20 mouse cellular contexts compared by ENCODE assay signal in genomic region chr15:9599382-9600087, GRCm38 (mm10).
"Had no signal": no experiment of that assay in that cellular context is flagged by ENCODE, and none has a peak within 500 bp of the region (broad histone marks: within the 10 kb centered on the region; RNA-seq: fewer than 3 reads in every experiment).

No protein-coding gene starts in this region.

- H3K4me2 ChIP-seq: limb, embryonic 13.5 days; lung, embryonic 14.5 days; midbrain, embryonic 13.5 days had no signal

- ATAC-seq: intestine, postnatal 0 days; lung, postnatal 0 days; midbrain, embryonic 13.5 days; midbrain, embryonic 16.5 days had no signal

- H3K36me3 ChIP-seq: limb, embryonic 10.5 days; limb, embryonic 13.5 days; midbrain, embryonic 10.5 days; midbrain, embryonic 13.5 days had no signal

- DNase-seq: kidney, adult 2 months; kidney, postnatal 25 days; layer of hippocampus, adult 9-11 months; lung, embryonic 14.5 days; right cerebral cortex, postnatal 4 days; thymus, adult 18-20 months; thymus, postnatal 36 days had no signal

- H3K9me3 ChIP-seq: limb, embryonic 10.5 days; limb, embryonic 13.5 days; midbrain, embryonic 10.5 days; midbrain, embryonic 13.5 days had no signal

- H3K4me1 ChIP-seq: limb, embryonic 10.5 days; limb, embryonic 13.5 days; midbrain, embryonic 10.5 days; midbrain, embryonic 13.5 days had no signal

- H3K9ac ChIP-seq: limb, embryonic 13.5 days; liver, embryonic 14.5 days; lung, embryonic 14.5 days; midbrain, embryonic 13.5 days had no signal

- H3K27ac ChIP-seq: kidney, postnatal 0 days; layer of hippocampus, adult 2 months; limb, embryonic 10.5 days; limb, embryonic 13.5 days; liver, embryonic 14.5 days; macrophage; midbrain, embryonic 10.5 days; midbrain, embryonic 13.5 days had no signal

- H3K4me3 ChIP-seq: layer of hippocampus, adult 2 months; limb, embryonic 10.5 days; limb, embryonic 13.5 days; megakaryocyte, embryonic 14.5 days; midbrain, embryonic 10.5 days; midbrain, embryonic 13.5 days; myocyte had no signal

- H3K27me3 ChIP-seq: limb, embryonic 13.5 days; megakaryocyte, embryonic 14.5 days; midbrain, embryonic 13.5 days had no signal
